Mouse (Mus musculus): ENCODE data around the gene Fto. TPM values are rescaled to one million over a fixed set of nuclear protein-coding genes. Genes with fewer than 3 reads are reported as not detected.
A peak's percentile ranks its signal among the peaks of the same experiment; 100 is the strongest.

Fto gene
- total and polyA plus RNA-seq, 3 experiments = 12.2 to 50.1 (median 17.3) TPM

DNA sequence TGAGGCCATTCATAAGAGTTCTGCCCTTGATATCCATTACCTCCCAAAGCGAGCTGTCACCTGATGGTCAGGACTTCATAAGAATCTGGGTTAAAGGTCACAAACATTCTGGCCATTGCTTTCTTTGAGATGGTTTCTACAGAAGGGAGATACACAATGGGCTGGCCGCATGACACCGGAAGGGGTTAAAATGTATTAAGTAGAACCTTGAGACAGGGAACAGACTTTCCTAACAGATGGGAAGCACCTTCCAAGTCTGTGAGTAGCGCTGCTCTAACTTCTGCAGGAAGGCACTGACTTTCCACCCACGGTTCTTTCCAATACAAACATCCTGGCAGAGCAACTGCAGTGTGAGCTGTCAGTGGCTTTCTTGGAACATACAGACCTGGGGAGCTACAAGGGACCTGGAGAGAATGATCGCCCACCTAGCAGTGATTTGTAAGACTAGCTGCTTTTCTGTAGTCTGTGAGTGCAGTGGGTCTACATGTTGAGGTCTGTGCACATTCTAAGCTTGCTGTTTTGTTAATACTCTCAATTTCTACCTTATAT is 161.5 kb downstream of the Fto start:
- Histone ChIP-seq H3K27me3 (ENCODE audit: insufficient read depth, low read length) (no peaks in the 10 kb centered on the region), H3K4me3 (ENCODE audit: low read depth, low read length) (no peak overlapping the region), H3K36me3 (replicated peaks) (peaks cover 58% of the 10 kb centered on the region), H3K4me1 (ENCODE audit: insufficient read depth, low read depth, low read length) (peaks cover 20% of the 10 kb centered on the region), H3K9me3 (replicated peaks) (peaks cover 3% of the 10 kb centered on the region; the same call in 1 of the 2 replicates)
- no peak for ATAC-seq (ENCODE audit: extremely low read depth, insufficient number of reproducible peaks, low FRiP score, poor library complexity, severe bottlenecking)
- TF ChIP-seq CTCF (IDR thresholded peaks at IDR 0.05; ENCODE audit: low read depth, low read length) (no peak), POLR2AphosphoS5 (IDR thresholded peaks at IDR 0.05; ENCODE audit: insufficient replicate concordance, low read depth, low read length) (no peak), GATA1 (IDR thresholded peaks at IDR 0.05; ENCODE audit: borderline replicate concordance, low read length) (no peak), GATA2 (IDR thresholded peaks at IDR 0.05; ENCODE audit: borderline replicate concordance, low read depth, low read length) (no peak), TAL1 (conservative IDR thresholded peaks at IDR 0.05; ENCODE audit: low read depth, low read length) (no peak)
- DNase-seq (ENCODE audit: low spot score) = no peak

DNA sequence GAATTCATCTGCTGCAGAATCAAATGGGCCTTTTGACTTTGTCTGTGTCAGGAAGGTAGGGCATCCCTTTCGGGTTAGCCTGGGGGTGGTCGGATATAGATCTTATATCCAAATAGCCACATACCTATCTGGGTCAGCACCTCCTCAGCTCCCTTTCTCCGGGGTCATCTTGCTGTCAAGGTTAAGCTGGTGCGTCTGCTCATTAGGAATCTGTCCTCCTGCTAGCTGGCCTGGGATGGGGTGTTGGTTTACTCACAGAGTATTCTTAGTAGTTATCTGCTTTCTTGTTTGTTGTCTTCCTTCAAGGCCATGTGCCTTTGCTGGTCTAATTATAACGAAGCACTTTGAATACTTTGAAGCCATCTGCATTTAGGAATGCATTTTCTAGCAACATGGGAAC is 163.7 kb downstream of the Fto start:
- DNase-seq (ENCODE audit: low spot score) = no peak

DNA sequence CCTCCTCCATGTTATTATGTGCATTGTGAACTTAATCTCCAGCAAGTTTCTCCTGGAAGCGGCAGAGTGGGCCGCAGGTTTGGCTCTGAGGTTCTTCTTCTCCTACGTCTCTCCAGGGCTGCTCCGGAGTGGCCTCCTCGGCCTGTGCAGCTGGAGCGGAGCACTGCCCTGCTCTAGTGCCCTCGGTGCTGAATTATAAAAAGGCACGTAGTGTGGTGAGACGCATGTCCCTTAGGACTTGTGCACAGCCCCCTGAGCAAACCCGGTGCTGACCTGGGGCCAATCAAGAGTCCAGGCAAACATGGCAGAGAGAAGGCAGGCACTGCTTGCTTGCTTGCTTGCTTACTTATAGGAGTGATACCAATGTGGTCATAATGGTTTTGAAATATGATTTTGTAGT is 164.1 kb downstream of the Fto start:
- Histone ChIP-seq H3K4me3 (ENCODE audit: low read depth, low read length) (no peak overlapping the region), H3K4me1 (ENCODE audit: insufficient read depth, low read depth, low read length) (peaks cover 20% of the 10 kb centered on the region), H3K9me3 (replicated peaks) (peaks cover 3% of the 10 kb centered on the region; the same call in 1 of the 2 replicates), H3K36me3 (replicated peaks) (peaks cover 60% of the 10 kb centered on the region), H3K27me3 (ENCODE audit: insufficient read depth, low read length) (no peaks in the 10 kb centered on the region)
- no peak for ATAC-seq (ENCODE audit: extremely low read depth, insufficient number of reproducible peaks, low FRiP score, poor library complexity, severe bottlenecking)
- no peak for DNase-seq (ENCODE audit: low spot score)
- no peak for TF ChIP-seq CTCF (IDR thresholded peaks at IDR 0.05; ENCODE audit: low read depth, low read length)
- TF ChIP-seq GATA2 (IDR thresholded peaks at IDR 0.05; ENCODE audit: borderline replicate concordance, low read depth, low read length) = no peak
- no peak for TF ChIP-seq TAL1 (conservative IDR thresholded peaks at IDR 0.05; ENCODE audit: low read depth, low read length)
- TF ChIP-seq GATA1 (IDR thresholded peaks at IDR 0.05; ENCODE audit: borderline replicate concordance, low read length) = no peak
- no peak for TF ChIP-seq POLR2AphosphoS5 (IDR thresholded peaks at IDR 0.05; ENCODE audit: insufficient replicate concordance, low read depth, low read length)

More for the DNA sequence above, 163.7 kb downstream of the Fto start:
- Histone ChIP-seq H3K36me3 (replicated peaks) (peaks cover 62% of the 10 kb centered on the region), H3K9me3 (replicated peaks) (peaks cover 3% of the 10 kb centered on the region; the same call in 1 of the 2 replicates), H3K4me3 (ENCODE audit: low read depth, low read length) (no peak overlapping the region), H3K27me3 (ENCODE audit: insufficient read depth, low read length) (no peaks in the 10 kb centered on the region), H3K4me1 (ENCODE audit: insufficient read depth, low read depth, low read length) (peaks cover 20% of the 10 kb centered on the region)
- TF ChIP-seq TAL1 (conservative IDR thresholded peaks at IDR 0.05; ENCODE audit: low read depth, low read length) = no peak
- ATAC-seq (ENCODE audit: extremely low read depth, insufficient number of reproducible peaks, low FRiP score, poor library complexity, severe bottlenecking) = peak; percentile 51

GRCm38 (mm10) chr8:91482511-91482910 is 169.2 kb downstream of the Fto start:
- Histone ChIP-seq H3K9me3 (replicated peaks) (no peaks in the 10 kb centered on the region), H3K4me1 (ENCODE audit: insufficient read depth, low read depth, low read length) (peaks cover 6% of the 10 kb centered on the region; the same call in 1 of the 2 replicates), H3K36me3 (replicated peaks) (peaks cover 62% of the 10 kb centered on the region), H3K4me3 (ENCODE audit: low read depth, low read length) (no peak overlapping the region), H3K27me3 (ENCODE audit: insufficient read depth, low read length) (no peaks in the 10 kb centered on the region)
- ATAC-seq (ENCODE audit: extremely low read depth, insufficient number of reproducible peaks, low FRiP score, poor library complexity, severe bottlenecking) (no peak), DNase-seq (ENCODE audit: low spot score) (no peak)
- TF ChIP-seq GATA1 (IDR thresholded peaks at IDR 0.05; ENCODE audit: borderline replicate concordance, low read length) = no peak
- TF ChIP-seq CTCF (IDR thresholded peaks at IDR 0.05; ENCODE audit: low read depth, low read length) = no peak
- no peak for TF ChIP-seq GATA2 (IDR thresholded peaks at IDR 0.05; ENCODE audit: borderline replicate concordance, low read depth, low read length)
- TF ChIP-seq POLR2AphosphoS5 (IDR thresholded peaks at IDR 0.05; ENCODE audit: insufficient replicate concordance, low read depth, low read length) = no peak
- no peak for TF ChIP-seq TAL1 (conservative IDR thresholded peaks at IDR 0.05; ENCODE audit: low read depth, low read length)

GRCm38 (mm10) chr8:91486394-91486793 is 173.1 kb downstream of the Fto start:
- DNase-seq (ENCODE audit: low spot score) = no peak
- TF ChIP-seq CTCF (IDR thresholded peaks at IDR 0.05; ENCODE audit: low read depth, low read length) (no peak), POLR2AphosphoS5 (IDR thresholded peaks at IDR 0.05; ENCODE audit: insufficient replicate concordance, low read depth, low read length) (no peak), TAL1 (conservative IDR thresholded peaks at IDR 0.05; ENCODE audit: low read depth, low read length) (no peak), GATA1 (IDR thresholded peaks at IDR 0.05; ENCODE audit: borderline replicate concordance, low read length) (no peak), GATA2 (IDR thresholded peaks at IDR 0.05; ENCODE audit: borderline replicate concordance, low read depth, low read length) (no peak)
- no peak for ATAC-seq (ENCODE audit: extremely low read depth, insufficient number of reproducible peaks, low FRiP score, poor library complexity, severe bottlenecking)
- no peaks in the 10 kb centered on the region for H3K4me1 ChIP-seq (ENCODE audit: insufficient read depth, low read depth, low read length)
- H3K36me3 ChIP-seq (replicated peaks) = peaks cover 52% of the 10 kb centered on the region
- H3K9me3 ChIP-seq (replicated peaks) = no peaks in the 10 kb centered on the region
- no peaks in the 10 kb centered on the region for H3K27me3 ChIP-seq (ENCODE audit: insufficient read depth, low read length)
- no peak overlapping the region for H3K4me3 ChIP-seq (ENCODE audit: low read depth, low read length)

- Histone ChIP-seq H3K27me3 (ENCODE audit: insufficient read depth, low read length) (no peaks in the 10 kb centered on the region), H3K36me3 (replicated peaks) (peaks cover 54% of the 10 kb centered on the region), H3K9me3 (replicated peaks) (no peaks in the 10 kb centered on the region), H3K4me3 (ENCODE audit: low read depth, low read length) (no peak overlapping the region), H3K4me1 (ENCODE audit: insufficient read depth, low read depth, low read length) (no peaks in the 10 kb centered on the region)
- ATAC-seq (ENCODE audit: extremely low read depth, insufficient number of reproducible peaks, low FRiP score, poor library complexity, severe bottlenecking) (no peak), DNase-seq (ENCODE audit: low spot score) (no peak)
- TF ChIP-seq POLR2AphosphoS5 (IDR thresholded peaks at IDR 0.05; ENCODE audit: insufficient replicate concordance, low read depth, low read length) (no peak), GATA2 (IDR thresholded peaks at IDR 0.05; ENCODE audit: borderline replicate concordance, low read depth, low read length) (no peak), CTCF (IDR thresholded peaks at IDR 0.05; ENCODE audit: low read depth, low read length) (no peak), TAL1 (conservative IDR thresholded peaks at IDR 0.05; ENCODE audit: low read depth, low read length) (no peak), GATA1 (IDR thresholded peaks at IDR 0.05; ENCODE audit: borderline replicate concordance, low read length) (no peak)
Observed at GRCm38 (mm10) chr8:91487456-91487855, 174.1 kb downstream of the Fto start.

Data from G1E (cell line).